Mouse (Mus musculus) testis, adult 2 months (tissue): ENCODE results near the gene Agap1.

ENCODE experiments used
- CTCF ChIP-seq: fragments of 200-500 bp; IDR thresholded peaks from 2 replicates; pipeline ENCODE4 v1.5.1; 2012; ENCODE audit warnings: low read depth, mild to moderate bottlenecking, inconsistent platforms, low read length, moderate library complexity; ENCODE audit not compliant: control insufficient read depth, insufficient read depth, insufficient replicate concordance
- POLR2A ChIP-seq: fragments of 200-500 bp; IDR thresholded peaks from 2 replicates; pipeline ENCODE4 v1.6.1; 2012; ENCODE audit warnings: low read depth, mild to moderate bottlenecking, inconsistent platforms, low read length, moderate library complexity; ENCODE audit not compliant: control insufficient read depth

GRCm38 (mm10) chr1:89876346-89877072 is 421.9 kb downstream of the Agap1 start:
- no peak for TF ChIP-seq CTCF
- no peak for TF ChIP-seq POLR2A
